Mouse (Mus musculus): ENCODE measurements around the gene Cts7. TPM values are rescaled to one million over a fixed set of nuclear protein-coding genes. Genes with fewer than 3 reads are reported as not detected.

Cts7 gene
- polyA plus RNA-seq (2015; fragmentation: Nextera tagmentation; extraction: Ambion mirVana), result not detected in 2 replicates

DNA sequence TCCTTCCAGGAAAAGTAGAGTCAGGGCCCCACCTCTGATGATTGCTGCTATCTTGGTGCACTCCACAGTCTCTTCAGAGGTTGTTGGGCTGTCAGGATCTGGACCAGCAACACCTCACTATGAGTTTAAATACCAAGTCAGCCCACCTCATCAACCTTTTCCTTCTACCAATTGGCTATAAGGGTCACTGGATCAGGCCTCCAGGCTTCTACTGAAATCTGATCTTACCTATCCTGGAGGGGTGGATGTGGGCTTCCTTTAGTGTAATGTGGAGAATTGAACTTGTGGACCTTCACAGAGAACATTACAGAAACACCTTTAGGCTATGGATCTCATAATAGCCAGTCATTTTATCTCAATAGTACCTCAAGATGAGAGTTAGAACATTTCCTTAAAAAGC lies at the start of gene Cts7:
Gene Cts7 (minus strand): TSS at position 101 of the 400 bp plus-strand sequence.

Other genes starting within 250 kb of the Cts7 start
- gene Ctsr, start 193.9 kb downstream of the Cts7 start, polyA plus RNA-seq (2015; fragmentation: Nextera tagmentation; extraction: Ambion mirVana), result not detected in 2 replicates
- not detected in 2 replicates for gene Cts6, start 154.8 kb downstream of the Cts7 start, polyA plus RNA-seq (2015; fragmentation: Nextera tagmentation; extraction: Ambion mirVana)
- gene Cts8, start 102.8 kb downstream of the Cts7 start, polyA plus RNA-seq (2015; fragmentation: Nextera tagmentation; extraction: Ambion mirVana), result not detected in 2 replicates
- gene Gm49398, start 69.4 kb downstream of the Cts7 start, polyA plus RNA-seq (2015; fragmentation: Nextera tagmentation; extraction: Ambion mirVana), result not detected in 2 replicates
- gene Ctsm, start 183.6 kb upstream of the Cts7 start, polyA plus RNA-seq (2015; fragmentation: Nextera tagmentation; extraction: Ambion mirVana), result not detected in 2 replicates
- gene Gm49352, start 210.0 kb upstream of the Cts7 start, polyA plus RNA-seq (2015; fragmentation: Nextera tagmentation; extraction: Ambion mirVana), result not detected in 2 replicates
- gene Cts3, start 211.9 kb upstream of the Cts7 start, polyA plus RNA-seq (2015; fragmentation: Nextera tagmentation; extraction: Ambion mirVana), result not detected in 2 replicates